Mouse (Mus musculus) forebrain, embryonic 10.5 days (tissue): ENCODE measurements at regions not wholly inside any gene's neighbourhood (a gene's known extent, or its start where the extent isn't known, plus 50 kb on each side); places are given as distances from the start of the nearest gene placed in this dataset.

Experiments
- DNase-seq: peaks from one replicate; pipeline ENCODE4 v3.0.0-alpha.2; 2017; ENCODE audit warnings: low spot score; ENCODE audit errors: extremely low spot score
- H3K27ac ChIP-seq: fragments of 300-500 bp; sonication (generic); 2 replicates; pipeline ENCODE4 v1.5.1; 2016; ENCODE audit warnings: mild to moderate bottlenecking
- H3K27me3 ChIP-seq: fragments of 300-500 bp; sonication (generic); 2 replicates; pipeline ENCODE4 v1.6.1; 2016; ENCODE audit warnings: mild to moderate bottlenecking; ENCODE audit not compliant: poor library complexity, severe bottlenecking
- H3K36me3 ChIP-seq: fragments of 300-500 bp; sonication (generic); replicated peaks from 2 replicates; pipeline ENCODE4 v1.6.1; 2016; ENCODE audit warnings: mild to moderate bottlenecking, moderate library complexity
- H3K4me1 ChIP-seq: fragments of 300-500 bp; sonication (generic); 2 replicates; pipeline ENCODE4 v1.6.1; 2016
- H3K4me3 ChIP-seq: fragments of 300-500 bp; sonication (generic); 2 replicates; pipeline ENCODE4 v1.5.1; 2016; ENCODE audit warnings: mild to moderate bottlenecking, moderate library complexity
- H3K9me3 ChIP-seq: fragments of 300-500 bp; sonication (generic); 2 replicates; pipeline ENCODE4 v1.6.1; 2016; ENCODE audit warnings: mild to moderate bottlenecking, moderate library complexity
- WGBS: fragments of 180-500 bp; shearing (Covaris S2); methylation state at CpG from one replicate; pipeline ENCODE4 v1.1.7; 2016; 5-methylcytosine and 5-hydroxymethylcytosine counted together

GRCm38 (mm10) chr1:10898806-10899205 is 515.1 kb upstream of the A830018L16Rik start:
- no peaks in the 10 kb centered on the region for H3K36me3 ChIP-seq
- no peak for DNase-seq
- H3K27me3 ChIP-seq: no peaks in the 10 kb centered on the region
- H3K4me1 ChIP-seq: no peaks in the 10 kb centered on the region
- H3K27ac ChIP-seq: no peak overlapping the region
- H3K9me3 ChIP-seq: no peaks in the 10 kb centered on the region
- WGBS: 88% methylated on average over 2 of the region's 2 CpGs
- no peak overlapping the region for H3K4me3 ChIP-seq

GRCm38 (mm10) chr1:10902721-10903120 is 511.2 kb upstream of the A830018L16Rik start:
- H3K36me3 ChIP-seq: no peaks in the 10 kb centered on the region
- H3K4me3 ChIP-seq: no peak overlapping the region
- no peak for DNase-seq
- H3K27me3 ChIP-seq: no peaks in the 10 kb centered on the region
- WGBS: 60% methylated on average over 1 of the region's 1 CpGs
- H3K9me3 ChIP-seq: no peaks in the 10 kb centered on the region
- H3K4me1 ChIP-seq: no peaks in the 10 kb centered on the region
- H3K27ac ChIP-seq: no peak overlapping the region

- WGBS: 87% methylated on average over 3 of the region's 3 CpGs
- H3K9me3 ChIP-seq: no peaks in the 10 kb centered on the region
- H3K27me3 ChIP-seq: no peaks in the 10 kb centered on the region
- DNase-seq: no peak
- no peaks in the 10 kb centered on the region for H3K36me3 ChIP-seq
- H3K4me3 ChIP-seq: no peak overlapping the region
- H3K4me1 ChIP-seq: peaks cover 6% of the 10 kb centered on the region; the same call in 1 of the 2 replicates
- peak overlapping the region; percentile 56; the same call in 1 of the 2 replicates for H3K27ac ChIP-seq
These were observed 493.9 kb upstream of the A830018L16Rik start for GRCm38 (mm10) chr1:10919958-10920357.

- Histone ChIP-seq H3K27ac (no peak overlapping the region), H3K27me3 (no peaks in the 10 kb centered on the region)
- 63% methylated on average over 5 of the region's 5 CpGs for WGBS
These were observed 481.4 kb upstream of the A830018L16Rik start for GRCm38 (mm10) chr1:10932378-10933077.

GRCm38 (mm10) chr1:10933206-10933605 is 480.7 kb upstream of the A830018L16Rik start:
- H3K4me1 ChIP-seq: peaks cover 2% of the 10 kb centered on the region; the same call in 1 of the 2 replicates
- H3K9me3 ChIP-seq: no peaks in the 10 kb centered on the region
- no peaks in the 10 kb centered on the region for H3K36me3 ChIP-seq
- H3K4me3 ChIP-seq: no peak overlapping the region
- no peak for DNase-seq
- no peak overlapping the region for H3K27ac ChIP-seq
- H3K27me3 ChIP-seq: no peaks in the 10 kb centered on the region

More at GRCm38 (mm10) chr1:10932378-10933077, 481.4 kb upstream of the A830018L16Rik start:
- DNase-seq: no peak
- H3K36me3 ChIP-seq: no peaks in the 10 kb centered on the region
- no peak overlapping the region for H3K4me3 ChIP-seq
- no peaks in the 10 kb centered on the region for H3K9me3 ChIP-seq
- no peaks in the 10 kb centered on the region for H3K4me1 ChIP-seq

GRCm38 (mm10) chr1:10938436-10938835 is 475.5 kb upstream of the A830018L16Rik start:
- no peak for DNase-seq
- no peaks in the 10 kb centered on the region for H3K36me3 ChIP-seq
- no peaks in the 10 kb centered on the region for H3K9me3 ChIP-seq
- no peak overlapping the region for H3K27ac ChIP-seq
- WGBS: 89% methylated on average over 3 of the region's 3 CpGs
- no peak overlapping the region for H3K4me3 ChIP-seq
- peaks cover 7% of the 10 kb centered on the region; the same call in 1 of the 2 replicates for H3K4me1 ChIP-seq
- no peaks in the 10 kb centered on the region for H3K27me3 ChIP-seq

GRCm38 (mm10) chr1:10940326-10940725 is 473.6 kb upstream of the A830018L16Rik start:
- Histone ChIP-seq H3K27ac (no peak overlapping the region), H3K4me1 (peaks cover 7% of the 10 kb centered on the region; the same call in 1 of the 2 replicates), H3K27me3 (no peaks in the 10 kb centered on the region), H3K9me3 (no peaks in the 10 kb centered on the region), H3K36me3 (no peaks in the 10 kb centered on the region), H3K4me3 (no peak overlapping the region)
- no peak for DNase-seq
- WGBS: 87% methylated on average over 3 of the region's 3 CpGs

- Histone ChIP-seq H3K9me3 (no peaks in the 10 kb centered on the region), H3K27me3 (no peaks in the 10 kb centered on the region), H3K27ac (no peak overlapping the region), H3K4me3 (no peak overlapping the region), H3K4me1 (peaks cover 7% of the 10 kb centered on the region; the same call in 1 of the 2 replicates), H3K36me3 (no peaks in the 10 kb centered on the region)
- no peak for DNase-seq
- 54% methylated on average over 4 of the region's 4 CpGs for WGBS
These were observed 470.9 kb upstream of the A830018L16Rik start for GRCm38 (mm10) chr1:10942979-10943378.
